Mouse (Mus musculus): ENCODE measurements around the gene Sertad4.
A peak's percentile ranks its signal among the peaks of the same experiment; 100 is the strongest.

Gene Sertad4

DNA sequence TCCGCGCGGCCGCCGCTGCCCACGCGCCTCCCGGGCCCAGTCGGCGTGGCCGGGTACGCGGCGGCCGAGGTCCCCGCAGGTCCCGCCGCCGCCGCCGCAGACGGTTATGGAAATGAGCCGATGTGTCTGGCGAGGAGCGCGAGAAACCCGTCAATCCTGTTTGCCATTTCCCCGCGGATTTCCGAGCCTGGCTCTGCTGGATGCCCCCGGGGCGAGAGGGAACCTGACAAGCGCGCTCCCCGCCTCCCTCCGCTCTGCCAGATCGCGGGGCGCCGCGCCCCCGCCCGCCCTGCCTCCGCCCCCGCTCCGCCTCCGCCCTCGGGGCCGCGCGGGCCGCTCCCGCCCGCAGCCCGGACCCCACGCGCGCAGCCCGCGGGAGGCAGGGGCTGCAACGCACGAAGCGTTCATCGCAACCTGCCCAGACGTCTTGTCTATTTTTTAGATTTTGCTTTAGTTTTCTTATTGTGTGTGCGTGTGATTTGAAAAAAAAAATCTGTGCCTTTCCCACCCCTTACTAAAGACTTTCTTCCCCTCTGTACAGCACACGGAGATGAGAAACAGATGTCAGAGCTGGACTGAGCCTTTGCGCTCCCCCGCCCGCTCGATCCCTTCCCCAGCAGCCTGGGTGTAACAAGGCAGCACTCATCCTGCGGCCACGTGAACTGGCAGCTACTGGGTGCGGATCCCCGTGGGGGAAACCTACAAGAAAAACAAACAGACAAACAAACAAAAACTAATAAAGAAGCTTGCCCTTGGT is at the start of gene Sertad4:
Sertad4 (minus strand) TSS at position 283 of the 757 bp plus-strand sequence.
- DNase-seq (ENCODE audit: low spot score in 2 of 2): peak in 1 of 2 experiments; percentile 29

- no peak for DNase-seq (ENCODE audit: low spot score in 2 of 2)
Observed at GRCm38 (mm10) chr1:192901516-192901915, 46.0 kb upstream of the Sertad4 start.

DNA sequence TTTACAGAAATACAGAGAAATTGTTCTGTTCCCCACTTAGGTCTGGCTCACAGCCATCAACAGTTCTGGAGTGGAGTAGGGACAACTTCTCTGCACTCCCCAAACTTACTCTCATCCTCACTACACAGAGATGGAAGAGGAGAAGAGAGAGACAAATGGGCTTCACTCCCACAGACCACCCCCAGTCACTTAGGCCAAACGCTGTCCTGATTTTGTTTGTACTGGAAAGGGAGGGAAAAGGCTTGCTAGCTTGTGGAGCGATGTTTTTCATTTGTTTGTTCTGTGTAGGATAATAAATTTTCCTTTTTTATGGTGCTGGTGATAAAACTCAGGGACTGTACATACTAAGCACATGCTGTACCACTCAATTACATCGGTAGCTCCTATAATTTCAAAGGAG is 45.4 kb upstream of the Sertad4 start:
- DNase-seq (ENCODE audit: low spot score in 2 of 2): no peak

DNA sequence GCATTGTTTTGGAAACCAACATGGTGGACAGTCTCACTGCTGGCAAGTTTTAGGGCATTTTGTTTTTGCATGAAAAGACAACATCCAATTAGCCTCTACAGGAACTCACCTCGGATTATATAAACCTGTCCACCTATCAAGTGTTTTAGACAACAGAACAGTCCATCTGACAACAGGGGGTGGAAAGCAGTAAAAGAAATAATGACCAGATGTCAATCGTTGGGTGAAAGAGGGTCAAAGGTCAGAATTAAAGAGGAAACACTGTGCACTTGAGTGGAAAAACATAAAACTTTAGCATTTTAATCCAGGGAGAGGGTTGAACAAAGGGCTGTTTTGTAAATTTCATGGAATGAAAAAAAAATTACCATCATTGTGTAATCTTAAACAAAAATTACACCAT is 43.2 kb upstream of the Sertad4 start:
- no peak for DNase-seq (ENCODE audit: low spot score in 2 of 2)

DNA sequence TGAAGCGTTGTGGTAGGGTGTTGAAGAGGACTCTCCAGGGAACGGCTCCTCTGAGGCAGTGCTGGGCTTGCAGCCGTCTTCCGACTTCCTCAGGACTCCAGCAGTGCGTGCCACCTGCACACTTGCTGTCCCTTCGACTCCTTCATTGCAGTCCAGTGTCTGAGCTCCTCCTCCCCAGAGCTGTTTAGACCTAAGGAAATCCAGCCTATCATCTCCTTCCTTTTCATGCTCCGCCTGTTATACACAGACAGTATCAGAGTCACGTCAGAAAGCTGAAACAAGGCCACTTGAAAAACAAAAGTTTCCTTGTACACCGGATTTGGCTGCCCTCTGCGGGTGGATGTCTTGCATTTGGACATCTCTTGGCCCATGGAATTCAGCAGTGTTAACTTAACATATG is 41.7 kb upstream of the Sertad4 start:
- no peak for DNase-seq (ENCODE audit: low spot score in 2 of 2)

DNA sequence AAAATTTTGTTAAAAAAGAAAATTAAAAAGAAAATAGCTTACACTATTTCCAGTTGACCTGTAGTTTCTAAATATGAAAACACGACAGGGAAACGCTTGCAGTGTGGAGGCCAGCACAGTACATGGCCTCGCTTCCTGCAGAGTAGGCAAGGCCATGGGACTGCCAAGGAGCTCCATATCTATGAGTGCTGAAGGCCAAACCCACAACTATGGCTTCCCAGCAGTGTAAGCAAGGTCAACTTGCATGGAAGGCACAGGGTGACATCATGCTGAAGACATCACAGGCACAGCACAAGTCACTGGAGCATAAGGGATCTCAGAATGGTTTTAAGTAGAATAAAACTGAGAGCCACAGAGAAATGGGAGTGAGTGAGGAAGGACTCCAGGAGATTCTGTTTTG is 40.5 kb upstream of the Sertad4 start:
- DNase-seq (ENCODE audit: low spot score in 2 of 2): no peak

GRCm38 (mm10) chr1:192890716-192891115 is 35.2 kb upstream of the Sertad4 start:
- DNase-seq (ENCODE audit: low spot score in 2 of 2): no peak

- DNase-seq (ENCODE audit: low spot score in 2 of 2): no peak
Observed at GRCm38 (mm10) chr1:192882617-192883295, 27.2 kb upstream of the Sertad4 start.

- DNase-seq (ENCODE audit: low spot score in 2 of 2): no peak
Observed at GRCm38 (mm10) chr1:192880130-192880529, 24.6 kb upstream of the Sertad4 start.

- DNase-seq (ENCODE audit: low spot score in 2 of 2): no peak
Observed at GRCm38 (mm10) chr1:192879086-192879580, 23.6 kb upstream of the Sertad4 start.

GRCm38 (mm10) chr1:192872841-192873240 is 17.3 kb upstream of the Sertad4 start:
- DNase-seq (ENCODE audit: low spot score in 2 of 2): no peak

GRCm38 (mm10) chr1:192869761-192870160 is 14.2 kb upstream of the Sertad4 start:
- no peak for DNase-seq (ENCODE audit: low spot score in 2 of 2)

DNA sequence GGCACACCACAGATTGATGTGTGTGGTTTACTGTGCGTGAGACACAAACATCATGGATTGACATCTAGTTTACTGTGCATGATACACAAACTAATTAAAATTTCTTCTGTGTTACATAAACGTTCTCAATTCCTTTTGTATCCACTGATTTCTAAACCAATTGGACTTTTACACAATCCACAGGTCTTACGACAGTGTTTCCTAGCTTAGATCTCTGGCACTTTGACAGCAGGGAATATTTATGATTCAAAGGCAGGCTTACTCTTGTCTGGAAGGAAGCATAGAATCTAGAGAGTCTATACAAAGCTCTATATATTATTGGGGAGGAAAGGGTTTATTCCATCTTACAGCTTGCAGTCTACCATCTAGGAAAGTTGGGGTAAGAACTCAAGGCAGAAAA is 8.9 kb upstream of the Sertad4 start:
- DNase-seq (ENCODE audit: low spot score in 2 of 2): no peak

- DNase-seq (ENCODE audit: low spot score in 2 of 2): no peak
Observed at GRCm38 (mm10) chr1:192861305-192861960, 5.9 kb upstream of the Sertad4 start.

DNA sequence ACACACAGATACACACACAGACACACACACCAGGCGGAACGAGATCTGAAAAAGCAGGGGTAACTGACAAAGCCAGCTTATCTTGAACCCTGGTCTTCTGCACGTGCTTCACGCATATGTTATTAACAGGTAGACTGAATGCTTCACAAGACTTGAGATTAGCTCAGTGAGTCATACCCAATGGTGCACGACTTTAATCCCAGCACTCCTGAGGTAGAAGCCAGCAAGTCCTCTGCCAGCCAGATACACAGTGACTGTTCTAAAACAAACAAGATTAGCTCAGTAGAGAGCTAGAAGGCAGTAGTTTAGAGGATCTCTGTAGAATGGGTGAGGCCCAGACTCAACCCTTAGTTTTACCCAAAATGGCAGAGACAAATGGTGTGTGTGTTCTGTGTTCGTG is 4.7 kb upstream of the Sertad4 start:
- no peak for DNase-seq (ENCODE audit: low spot score in 2 of 2)

GRCm38 (mm10) chr1:192857582-192857981 is 2.0 kb upstream of the Sertad4 start:
- no peak for DNase-seq (ENCODE audit: low spot score in 2 of 2)

DNA sequence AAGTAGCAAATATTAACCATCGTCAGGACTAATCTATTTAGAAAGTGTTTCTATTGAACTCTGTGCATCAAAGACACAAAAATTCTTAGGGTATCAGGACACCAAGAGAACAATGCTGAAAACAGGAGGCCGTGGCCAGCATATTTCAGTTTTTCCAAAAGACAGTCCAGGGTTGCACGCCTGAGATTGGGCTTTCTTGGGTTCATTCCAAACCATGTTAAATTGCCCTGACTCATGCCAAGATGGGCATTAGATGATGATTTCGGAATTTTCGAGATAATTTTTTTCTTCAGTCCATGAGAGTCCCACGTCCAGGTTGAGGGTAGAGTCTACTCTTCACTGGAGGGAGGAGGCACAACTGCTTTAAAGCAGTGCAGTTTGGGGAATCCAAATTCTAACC is 1.4 kb upstream of the Sertad4 start:
- DNase-seq (ENCODE audit: low spot score in 2 of 2): no peak

DNA sequence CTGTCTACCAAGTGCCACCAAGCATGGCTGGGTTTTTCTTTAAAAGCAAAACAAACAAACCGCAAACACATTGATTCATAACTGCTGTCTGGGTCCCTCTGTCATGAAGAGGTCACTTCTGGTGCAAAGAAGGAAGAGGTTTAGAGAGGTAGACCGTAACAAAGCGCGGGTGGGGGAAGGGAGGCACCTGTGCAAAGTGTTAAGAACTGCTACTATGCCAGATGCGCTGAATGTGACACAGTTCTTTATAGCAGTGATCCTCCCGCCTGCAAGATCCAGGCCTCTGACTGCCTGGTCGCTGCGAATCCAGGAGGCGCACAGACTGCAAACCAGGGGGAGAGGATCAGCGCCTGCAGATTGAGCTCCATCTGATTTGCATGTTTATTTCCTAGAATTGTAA is 855 bp upstream of the Sertad4 start:
- no peak for DNase-seq (ENCODE audit: low spot score in 2 of 2)

GRCm38 (mm10) chr1:192854819-192855271 is 711 bp downstream of the Sertad4 start:
- no peak for DNase-seq (ENCODE audit: low spot score in 2 of 2)

DNA sequence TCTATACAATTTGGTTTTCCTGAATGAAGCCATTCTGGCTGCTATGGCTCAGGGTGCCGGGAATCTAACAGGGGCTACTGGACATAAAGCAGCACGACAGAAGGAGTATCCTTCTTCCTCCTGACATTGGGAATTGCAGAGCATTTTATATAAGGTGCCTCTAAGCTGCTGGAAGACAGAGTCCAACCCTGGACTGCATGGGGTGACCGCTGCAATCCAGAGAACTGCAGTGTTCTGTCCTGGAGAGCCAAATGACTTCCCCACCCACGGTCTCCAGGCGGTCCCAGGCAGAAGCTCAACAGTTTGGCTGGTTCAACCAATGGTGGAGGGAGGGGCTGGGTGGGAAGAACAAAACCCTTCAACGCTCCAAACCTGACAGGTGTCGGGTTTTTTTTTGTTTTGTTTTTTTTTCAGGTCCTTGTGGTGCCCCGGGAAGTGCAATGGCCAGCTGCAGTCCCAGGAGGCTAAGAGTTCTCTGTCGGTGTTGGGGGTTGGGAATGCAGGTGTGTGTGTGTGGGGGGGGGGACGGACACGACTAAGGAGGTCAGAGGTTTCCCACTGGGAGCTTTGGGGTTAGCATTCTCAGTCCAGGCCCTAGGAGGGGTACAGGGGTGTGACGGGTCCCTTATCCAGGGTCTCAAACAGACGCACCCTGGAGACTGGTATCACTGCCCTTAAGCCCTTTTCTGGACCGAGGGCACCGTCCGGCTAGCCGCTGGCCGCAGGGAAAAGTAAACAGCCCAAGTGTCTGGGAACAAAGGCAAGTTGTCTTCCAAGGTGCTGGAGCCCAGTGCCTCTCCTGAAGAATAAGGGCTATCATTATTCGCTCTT is 1.4 kb downstream of the Sertad4 start:
- no peak for DNase-seq (ENCODE audit: low spot score in 2 of 2)

DNA sequence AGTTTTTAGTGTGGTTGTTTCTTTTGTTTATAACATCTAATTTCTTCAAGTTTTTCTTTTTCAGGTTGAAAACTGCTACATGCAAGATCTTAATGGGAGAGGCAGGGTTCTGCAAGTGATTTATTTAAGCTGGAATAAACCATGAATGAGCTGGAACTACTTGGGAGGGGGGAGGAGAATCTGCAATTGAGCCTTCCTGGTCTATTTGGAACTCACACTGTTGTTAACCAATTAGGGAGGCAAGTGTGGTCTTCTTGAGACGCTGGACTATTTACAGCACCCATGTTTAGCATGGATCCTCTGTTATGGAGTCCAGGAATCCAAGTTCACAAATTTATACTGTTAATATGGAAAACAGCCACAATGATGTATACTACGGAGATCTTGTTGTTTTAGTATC is 2.1 kb downstream of the Sertad4 start:
- DNase-seq (ENCODE audit: low spot score in 2 of 2): no peak

DNA sequence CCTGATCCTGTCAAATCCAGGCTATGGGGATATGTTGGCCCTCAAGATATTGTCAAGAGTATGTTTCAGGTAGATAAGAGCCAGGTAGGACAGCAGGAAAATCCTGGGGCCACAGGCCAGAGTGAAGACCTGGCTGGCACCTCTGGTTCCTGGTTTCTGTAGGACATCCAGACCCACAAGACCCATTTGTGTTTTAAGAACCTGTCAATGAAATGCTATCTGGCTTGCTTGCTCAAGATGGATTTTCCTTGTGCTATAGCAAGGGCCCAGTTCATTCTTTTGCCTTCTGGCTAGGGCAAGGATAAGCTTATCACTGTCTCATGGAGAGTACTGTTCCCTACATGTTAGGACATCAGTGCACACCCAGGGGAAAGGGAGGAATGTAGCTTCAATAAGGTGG is 3.5 kb downstream of the Sertad4 start:
- DNase-seq (ENCODE audit: low spot score in 2 of 2): no peak
